Mouse (Mus musculus) liver, embryonic 14.5 days (tissue): ENCODE results near the gene Fam129a.

Experiments
- CTCF ChIP-seq: IDR thresholded peaks from 2 replicates; pipeline ENCODE4 v1.5.1; 2016; ENCODE audit warnings: antibody characterized with exemption, low read depth, control low read depth
- EP300 ChIP-seq: IDR thresholded peaks from 2 replicates; pipeline ENCODE4 v1.6.1; 2016; ENCODE audit warnings: antibody characterized with exemption, low read depth

DNA sequence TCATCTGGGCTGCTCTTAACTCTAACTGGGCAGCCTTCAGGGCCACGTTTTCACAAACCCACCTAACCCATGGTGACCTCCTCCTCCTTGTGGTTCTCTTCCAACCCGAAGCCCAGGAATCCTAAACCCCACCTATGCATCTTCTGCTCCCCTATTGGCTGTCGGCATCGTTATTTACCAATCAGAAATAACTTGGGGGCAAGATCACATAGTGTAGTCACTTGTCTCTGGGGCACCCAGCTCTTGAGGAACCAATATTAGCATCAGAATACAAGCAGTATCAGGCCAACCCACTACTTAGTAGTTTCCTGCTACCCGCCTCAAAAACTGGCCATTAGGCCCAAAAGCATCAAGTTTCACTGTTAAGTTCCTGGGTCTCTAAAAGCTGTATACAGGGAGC is 141.7 kb downstream of the Fam129a start:
- TF ChIP-seq CTCF = no peak
- TF ChIP-seq EP300 = no peak
